Mouse (Mus musculus) kidney, postnatal 0 days (tissue): ENCODE results near the gene Art3. TPM values are rescaled to one million over a fixed set of nuclear protein-coding genes. Genes with fewer than 3 reads are reported as not detected.

Source experiments
- ATAC-seq: fragments of 200-750 bp; cut with Nextera tagmentation; replicated peaks from 2 replicates; pipeline ENCODE4 v1.8.0; 2017; ENCODE audit warnings: low read depth, moderate number of reproducible peaks, moderate TSS enrichment, moderate library complexity; ENCODE audit not compliant: low FRiP score
- DNase-seq: peaks from one replicate; pipeline ENCODE4 v3.0.0-alpha.2; 2016; ENCODE audit warnings: low spot score
- H3K27ac ChIP-seq: fragments of 300-500 bp; sonication (generic); 2 replicates; pipeline ENCODE4 v1.5.1; 2014; ENCODE audit warnings: mild to moderate bottlenecking
- H3K27me3 ChIP-seq: fragments of 300-500 bp; sonication (generic); 2 replicates; pipeline ENCODE4 v1.6.1; 2014; ENCODE audit warnings: low read length, mixed read lengths; ENCODE audit not compliant: insufficient read depth
- H3K36me3 ChIP-seq: fragments of 300-500 bp; sonication (generic); 2 replicates; pipeline ENCODE4 v1.6.1; 2014; ENCODE audit warnings: low read length, mixed read lengths; ENCODE audit not compliant: insufficient read depth
- H3K4me1 ChIP-seq: fragments of 300-500 bp; sonication (generic); replicated peaks from 2 replicates; pipeline ENCODE4 v1.6.1; 2014; ENCODE audit warnings: antibody characterized with exemption, low read length, mixed read lengths; ENCODE audit not compliant: insufficient read depth
- H3K4me2 ChIP-seq: fragments of 300-500 bp; sonication (generic); 2 replicates; pipeline ENCODE4 v1.6.1; 2014; ENCODE audit warnings: mild to moderate bottlenecking, low read length, moderate library complexity, mixed read lengths
- H3K4me3 ChIP-seq: fragments of 300-500 bp; sonication (generic); replicated peaks from 2 replicates; pipeline ENCODE4 v1.5.1; 2014; ENCODE audit warnings: low read depth, low read length
- H3K9ac ChIP-seq: fragments of 300-500 bp; sonication (generic); 2 replicates; pipeline ENCODE4 v1.6.1; 2014; ENCODE audit warnings: low read depth, low read length
- H3K9me3 ChIP-seq: fragments of 300-500 bp; sonication (generic); replicated peaks from 2 replicates; pipeline ENCODE4 v1.6.1; 2016; ENCODE audit warnings: low read length, inconsistent platforms, mixed read lengths
- CTCF ChIP-seq: IDR thresholded peaks from 2 replicates; pipeline ENCODE4 v1.5.1; 2016; ENCODE audit warnings: antibody characterized with exemption, low read depth, mild to moderate bottlenecking, moderate library complexity
- WGBS: fragments of 180-500 bp; shearing (Covaris S2); extraction: QIAGEN DNeasy Blood & Tissue Kit; methylation state at CpG from one replicate; pipeline ENCODE4 v1.1.7; 2014; 5-methylcytosine and 5-hydroxymethylcytosine counted together
- microRNA-seq: library from miRNA; unstranded; fragments of <30 nt; microRNA quantifications from one replicate; pipeline ENCODE4, GENCODE M21; 2016
- polyA plus RNA-seq: library from polyadenylated mRNA; unstranded; fragments of >200 nt; fragmentation: Nextera tagmentation; extraction: Ambion mirVana; gene quantifications from 2 replicates; pipeline ENCODE4 v1.2.1, GENCODE M21; 2015

Gene Art3
- polyA plus RNA-seq, 1 experiment from 2014 or later: 9.2 TPM

- H3K27ac ChIP-seq: no peak overlapping the region
- DNase-seq (peak; percentile 72), ATAC-seq (no peak)
- no peak overlapping the region for H3K9ac ChIP-seq
- H3K27me3 ChIP-seq: no peaks in the 10 kb centered on the region
- WGBS: 15% methylated on average over 5 of the region's 5 CpGs
- H3K4me3 ChIP-seq: no peak overlapping the region
- H3K4me2 ChIP-seq: no peak overlapping the region
- H3K9me3 ChIP-seq: no peaks in the 10 kb centered on the region
- 0 out of 2 replicates have a peak, but pooled peaks cover 4% of the 10 kb centered on the region for H3K36me3 ChIP-seq
- H3K4me1 ChIP-seq: no peaks in the 10 kb centered on the region
- TF ChIP-seq CTCF: peak; percentile 86
Observed at GRCm38 (mm10) chr5:92461321-92461720, 129.7 kb downstream of the Art3 start.

Small RNAs within 50 kb of the gene (microRNA-seq; reads per million reads assigned to microRNA genes)
- gene Mir6415: not detected

Other genes with a start within 250 kb of the Art3 start
- gene G3bp2, start 248.1 kb upstream of the Art3 start, polyA plus RNA-seq: 134 and 155 TPM in 2 replicates
- gene Uso1, start 193.9 kb upstream of the Art3 start, polyA plus RNA-seq: 36.1 and 38.4 TPM in 2 replicates
- gene U90926, start 116.4 kb upstream of the Art3 start, polyA plus RNA-seq: not detected in 2 replicates
- gene Ppef2, start 75.5 kb upstream of the Art3 start, polyA plus RNA-seq: 0.07 and 0.20 TPM in 2 replicates
- 19.4 and 19.7 TPM in 2 replicates for gene Naaa, start 53.7 kb upstream of the Art3 start, polyA plus RNA-seq
- 33.8 and 34.8 TPM in 2 replicates for gene Sdad1, start 21.3 kb upstream of the Art3 start, polyA plus RNA-seq
- gene Cxcl9, start 3.7 kb upstream of the Art3 start, polyA plus RNA-seq: 0.08 and 0.13 TPM in 2 replicates
- gene Cxcl10, start 17.1 kb downstream of the Art3 start, polyA plus RNA-seq: 3.4 and 3.8 TPM in 2 replicates
- gene Nup54, start 103.4 kb downstream of the Art3 start, polyA plus RNA-seq: 37.3 and 40.4 TPM in 2 replicates
- 9.1 and 10.2 TPM in 2 replicates for gene Scarb2, start 175.0 kb downstream of the Art3 start, polyA plus RNA-seq
- gene Fam47e, start 223.2 kb downstream of the Art3 start, polyA plus RNA-seq: 0.19 and 0.25 TPM in 2 replicates